Mouse (Mus musculus): ENCODE measurements at regions not wholly inside any gene's neighbourhood (a gene's known extent, or its start where the extent isn't known, plus 50 kb on each side); places are given as distances from the start of the nearest gene placed in this dataset.

DNA sequence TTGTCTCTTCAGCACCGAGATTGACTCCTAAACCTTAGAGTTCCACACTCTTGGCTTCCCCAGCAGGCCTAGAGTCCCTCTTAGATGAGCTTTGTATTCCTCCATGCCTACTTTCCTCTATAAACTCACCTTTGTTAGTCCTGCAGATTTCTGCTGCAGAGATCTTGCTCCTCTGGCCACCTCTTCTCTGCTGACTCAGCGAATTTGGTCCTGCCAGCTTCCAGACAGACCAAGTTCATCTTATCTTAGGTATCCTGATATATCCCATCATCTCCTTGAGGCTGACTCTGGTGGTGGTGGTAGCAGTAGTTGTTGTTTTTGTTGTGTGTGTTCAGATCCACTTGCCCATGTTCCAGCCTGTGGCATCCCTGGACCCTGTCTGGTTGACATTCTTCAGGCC is 123.5 kb upstream of the Adam6b start:
- H3K4me2 ChIP-seq (ENCODE audit: low read length): no peak overlapping the region
- no peaks in the 10 kb centered on the region for H3K9me3 ChIP-seq (replicated peaks; ENCODE audit: low read length)
- no peak overlapping the region for H3K9ac ChIP-seq (ENCODE audit: low read depth, low read length)
- TF ChIP-seq CTCF (IDR thresholded peaks at IDR 0.05; ENCODE audit: low read depth): no peak
- ATAC-seq (replicated peaks; ENCODE audit: low FRiP score, low read depth): no peak
- DNase-seq (ENCODE audit: low spot score): no peak
- 57% methylated on average over 2 of the region's 2 CpGs for WGBS
- no peaks in the 10 kb centered on the region for H3K4me1 ChIP-seq (replicated peaks; ENCODE audit: insufficient read depth, low read length)
- H3K4me3 ChIP-seq (replicated peaks; ENCODE audit: low read depth, low read length): no peak overlapping the region
- no peak overlapping the region for H3K27ac ChIP-seq
- H3K27me3 ChIP-seq (ENCODE audit: insufficient read depth, low read length): no peaks in the 10 kb centered on the region
- H3K36me3 ChIP-seq (ENCODE audit: insufficient read depth, low read length): no peaks in the 10 kb centered on the region

DNA sequence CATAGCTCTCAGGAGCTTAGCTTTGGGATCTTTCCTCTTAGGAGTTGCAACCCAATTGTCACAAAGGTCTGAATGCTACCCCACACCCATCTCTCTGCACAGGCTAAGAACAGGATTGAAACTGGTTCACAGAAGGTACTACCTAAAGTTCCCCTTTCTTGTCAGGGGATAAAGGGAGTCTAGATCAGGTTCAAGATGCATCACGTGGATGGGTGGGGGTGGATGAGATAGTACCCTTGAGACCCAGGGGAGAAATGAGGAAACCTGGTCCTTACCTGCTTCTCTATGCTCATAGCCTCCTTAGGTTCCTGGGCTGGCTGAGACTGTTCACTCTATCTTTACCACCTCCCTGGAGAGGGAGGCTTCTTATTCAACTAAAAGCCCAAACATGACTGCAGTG is 122.9 kb upstream of the Adam6b start:
- no peaks in the 10 kb centered on the region for H3K9me3 ChIP-seq (replicated peaks; ENCODE audit: low read length)
- no peak overlapping the region for H3K4me2 ChIP-seq (ENCODE audit: low read length)
- H3K27me3 ChIP-seq (ENCODE audit: insufficient read depth, low read length): no peaks in the 10 kb centered on the region
- TF ChIP-seq CTCF (IDR thresholded peaks at IDR 0.05; ENCODE audit: low read depth): no peak
- WGBS: 63% methylated on average over 1 of the region's 1 CpGs
- H3K4me1 ChIP-seq (replicated peaks; ENCODE audit: insufficient read depth, low read length): no peaks in the 10 kb centered on the region
- no peak for ATAC-seq (replicated peaks; ENCODE audit: low FRiP score, low read depth)
- no peak for DNase-seq (ENCODE audit: low spot score)
- no peak overlapping the region for H3K9ac ChIP-seq (ENCODE audit: low read depth, low read length)
- H3K36me3 ChIP-seq (ENCODE audit: insufficient read depth, low read length): no peaks in the 10 kb centered on the region
- H3K27ac ChIP-seq: no peak overlapping the region
- no peak overlapping the region for H3K4me3 ChIP-seq (replicated peaks; ENCODE audit: low read depth, low read length)

DNA sequence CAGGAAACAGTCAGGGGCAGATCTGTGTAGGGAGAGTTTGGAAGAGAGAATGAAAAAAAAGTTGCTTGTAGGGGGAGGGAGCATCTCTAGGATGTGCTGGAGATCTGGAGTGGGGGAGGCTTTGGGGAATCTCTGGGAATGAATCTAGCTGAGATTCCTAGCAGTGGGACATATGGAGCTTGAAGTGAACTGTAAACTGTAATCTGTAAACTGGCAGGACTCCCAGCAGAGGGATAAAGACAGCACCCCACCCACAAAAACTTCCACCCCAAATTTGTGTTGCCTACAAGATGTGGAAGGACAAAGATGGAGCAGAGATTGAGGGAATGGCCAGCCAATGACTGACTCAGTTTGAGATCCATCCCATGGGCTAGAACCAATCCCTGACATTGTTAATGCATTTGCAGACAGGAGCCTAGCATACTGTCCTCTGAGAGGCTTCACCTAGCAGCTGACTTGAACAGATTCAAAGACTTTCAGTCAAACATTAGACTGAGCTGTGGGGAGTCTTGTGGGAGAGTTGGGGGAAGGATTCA is 87.7 kb upstream of the Adam6b start:
- H3K27me3 ChIP-seq (ENCODE audit: insufficient read depth, low read length): no peaks in the 10 kb centered on the region
- H3K4me1 ChIP-seq (replicated peaks; ENCODE audit: insufficient read depth, low read length): no peaks in the 10 kb centered on the region
- H3K4me2 ChIP-seq (ENCODE audit: low read length): no peak overlapping the region
- no peak for ATAC-seq (replicated peaks; ENCODE audit: low FRiP score, low read depth)
- DNase-seq (ENCODE audit: low spot score): no peak
- H3K4me3 ChIP-seq (replicated peaks; ENCODE audit: low read depth, low read length): no peak overlapping the region
- H3K27ac ChIP-seq: no peak overlapping the region
- TF ChIP-seq CTCF (IDR thresholded peaks at IDR 0.05; ENCODE audit: low read depth): no peak
- no peak overlapping the region for H3K9ac ChIP-seq (ENCODE audit: low read depth, low read length)
- no peaks in the 10 kb centered on the region for H3K9me3 ChIP-seq (replicated peaks; ENCODE audit: low read length)
- H3K36me3 ChIP-seq (ENCODE audit: insufficient read depth, low read length): no peaks in the 10 kb centered on the region

DNA sequence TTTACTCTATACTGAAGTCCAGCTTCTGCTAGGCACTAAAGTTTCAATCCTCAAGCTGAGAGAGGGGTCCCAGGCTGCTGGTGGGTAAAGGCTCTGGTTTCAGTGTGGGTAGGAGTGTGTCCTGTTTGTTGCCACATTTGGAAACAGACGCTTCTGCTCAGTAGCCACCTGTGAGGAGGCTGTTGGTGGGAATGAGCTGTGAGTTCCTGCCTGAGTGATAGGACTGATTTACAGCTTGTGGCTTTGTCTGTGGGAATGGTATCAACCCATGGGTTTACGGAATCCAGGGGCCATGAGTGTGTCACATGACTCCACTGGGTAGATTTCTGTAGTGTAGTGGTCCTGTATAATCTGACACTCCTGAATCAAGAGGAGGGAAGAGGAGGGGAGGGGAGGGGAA is 86.5 kb upstream of the Adam6b start:
- no peaks in the 10 kb centered on the region for H3K27me3 ChIP-seq (ENCODE audit: insufficient read depth, low read length)
- no peaks in the 10 kb centered on the region for H3K36me3 ChIP-seq (ENCODE audit: insufficient read depth, low read length)
- no peak for DNase-seq (ENCODE audit: low spot score)
- H3K27ac ChIP-seq: no peak overlapping the region
- H3K4me3 ChIP-seq (replicated peaks; ENCODE audit: low read depth, low read length): no peak overlapping the region
- H3K9ac ChIP-seq (ENCODE audit: low read depth, low read length): no peak overlapping the region
- 26% methylated on average over 2 of the region's 2 CpGs for WGBS
- H3K4me2 ChIP-seq (ENCODE audit: low read length): no peak overlapping the region
- no peak for TF ChIP-seq CTCF (IDR thresholded peaks at IDR 0.05; ENCODE audit: low read depth)
- no peak for ATAC-seq (replicated peaks; ENCODE audit: low FRiP score, low read depth)
- no peaks in the 10 kb centered on the region for H3K9me3 ChIP-seq (replicated peaks; ENCODE audit: low read length)
- H3K4me1 ChIP-seq (replicated peaks; ENCODE audit: insufficient read depth, low read length): no peaks in the 10 kb centered on the region

DNA sequence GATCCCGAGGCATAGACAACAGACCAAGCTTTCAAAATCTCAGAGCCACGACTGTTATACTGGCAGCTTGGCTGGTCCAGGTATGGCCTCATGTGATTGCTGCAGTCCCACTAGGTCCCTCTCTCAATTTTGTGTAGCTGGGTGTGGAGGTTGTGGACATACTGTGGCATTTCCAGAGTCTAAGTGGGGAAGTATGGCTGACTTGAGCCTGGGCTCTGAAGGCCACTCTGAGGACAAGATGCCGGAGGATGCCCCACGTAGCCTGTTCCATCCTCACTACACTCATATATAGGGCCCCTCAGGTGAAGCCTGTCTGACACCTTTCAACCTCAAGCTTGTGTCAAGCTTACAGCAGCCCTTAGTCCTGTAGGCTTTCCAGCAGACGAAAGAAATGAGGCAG is 78.2 kb upstream of the Adam6b start:
- H3K27me3 ChIP-seq (ENCODE audit: insufficient read depth, low read length): no peaks in the 10 kb centered on the region
- H3K4me2 ChIP-seq (ENCODE audit: low read length): no peak overlapping the region
- 82% methylated on average over 5 of the region's 5 CpGs for WGBS
- DNase-seq (ENCODE audit: low spot score) (no peak), ATAC-seq (replicated peaks; ENCODE audit: low FRiP score, low read depth) (no peak)
- H3K36me3 ChIP-seq (ENCODE audit: insufficient read depth, low read length): no peaks in the 10 kb centered on the region
- H3K4me1 ChIP-seq (replicated peaks; ENCODE audit: insufficient read depth, low read length): no peaks in the 10 kb centered on the region
- no peak for TF ChIP-seq CTCF (IDR thresholded peaks at IDR 0.05; ENCODE audit: low read depth)
- no peaks in the 10 kb centered on the region for H3K9me3 ChIP-seq (replicated peaks; ENCODE audit: low read length)
- H3K9ac ChIP-seq (ENCODE audit: low read depth, low read length): no peak overlapping the region
- H3K4me3 ChIP-seq (replicated peaks; ENCODE audit: low read depth, low read length): no peak overlapping the region
- no peak overlapping the region for H3K27ac ChIP-seq

DNA sequence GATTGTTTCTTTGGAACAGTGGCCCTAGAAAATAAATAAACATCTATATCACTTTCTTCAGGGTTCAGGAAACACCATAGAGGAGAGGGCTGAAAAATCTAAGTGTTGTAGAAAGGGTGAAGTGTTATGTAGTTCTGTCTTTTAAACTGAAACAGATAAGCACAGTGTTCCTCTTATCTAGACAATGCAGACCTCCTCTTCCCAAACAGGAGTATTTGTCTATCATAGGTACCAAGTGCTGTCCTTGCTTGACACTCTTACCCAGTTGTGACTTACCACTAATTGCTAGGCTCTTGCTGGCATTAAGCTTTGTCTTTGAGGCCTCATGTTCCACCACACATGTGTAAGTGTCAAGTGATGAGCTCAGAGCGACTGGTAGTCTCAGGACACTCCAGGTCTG is 75.3 kb upstream of the Adam6b start:
- ATAC-seq (replicated peaks; ENCODE audit: low FRiP score, low read depth) (no peak), DNase-seq (ENCODE audit: low spot score) (no peak)
- no peak for TF ChIP-seq CTCF (IDR thresholded peaks at IDR 0.05; ENCODE audit: low read depth)
- Histone ChIP-seq H3K36me3 (ENCODE audit: insufficient read depth, low read length) (no peaks in the 10 kb centered on the region), H3K27ac (no peak overlapping the region), H3K4me2 (ENCODE audit: low read length) (no peak overlapping the region), H3K27me3 (ENCODE audit: insufficient read depth, low read length) (no peaks in the 10 kb centered on the region), H3K9ac (ENCODE audit: low read depth, low read length) (no peak overlapping the region), H3K4me1 (replicated peaks; ENCODE audit: insufficient read depth, low read length) (no peaks in the 10 kb centered on the region), H3K9me3 (replicated peaks; ENCODE audit: low read length) (no peaks in the 10 kb centered on the region), H3K4me3 (replicated peaks; ENCODE audit: low read depth, low read length) (no peak overlapping the region)
- 71% methylated on average over 1 of the region's 1 CpGs for WGBS

- Histone ChIP-seq H3K4me2 (ENCODE audit: low read length) (no peak overlapping the region), H3K36me3 (ENCODE audit: insufficient read depth, low read length) (no peaks in the 10 kb centered on the region), H3K4me3 (replicated peaks; ENCODE audit: low read depth, low read length) (no peak overlapping the region), H3K4me1 (replicated peaks; ENCODE audit: insufficient read depth, low read length) (no peaks in the 10 kb centered on the region), H3K27me3 (ENCODE audit: insufficient read depth, low read length) (no peaks in the 10 kb centered on the region), H3K9me3 (replicated peaks; ENCODE audit: low read length) (no peaks in the 10 kb centered on the region), H3K9ac (ENCODE audit: low read depth, low read length) (no peak overlapping the region), H3K27ac (no peak overlapping the region)
- WGBS: 52% methylated on average over 1 of the region's 1 CpGs
- ATAC-seq (replicated peaks; ENCODE audit: low FRiP score, low read depth) (no peak), DNase-seq (ENCODE audit: low spot score) (no peak)
- TF ChIP-seq CTCF (IDR thresholded peaks at IDR 0.05; ENCODE audit: low read depth): no peak
Observed at GRCm38 (mm10) chr12:113417521-113417920, 71.8 kb upstream of the Adam6b start.

All from kidney, postnatal 0 days (tissue).